Mouse (Mus musculus) limb, embryonic 15.5 days (tissue): ENCODE results near the gene Pcgf5. TPM values are rescaled to one million over a fixed set of nuclear protein-coding genes. Genes with fewer than 3 reads are reported as not detected.

Experiments used
- ATAC-seq: fragments of 200-750 bp; cut with Nextera tagmentation; 2 replicates; pipeline ENCODE4 v1.8.0; 2017; ENCODE audit warnings: low read depth, moderate TSS enrichment; ENCODE audit not compliant: insufficient number of reproducible peaks, low FRiP score, low TSS enrichment
- H3K27ac ChIP-seq: fragments of 300-500 bp; sonication (generic); 2 replicates; pipeline ENCODE4 v1.5.1; 2015; ENCODE audit warnings: moderate library complexity, mild to moderate bottlenecking, inconsistent platforms
- H3K27me3 ChIP-seq: fragments of 300-500 bp; sonication (generic); 2 replicates; pipeline ENCODE4 v1.6.1; 2015; ENCODE audit warnings: inconsistent platforms
- H3K36me3 ChIP-seq: fragments of 300-500 bp; sonication (generic); 2 replicates; pipeline ENCODE4 v1.6.1; 2015; ENCODE audit warnings: inconsistent platforms
- H3K4me1 ChIP-seq: fragments of 300-500 bp; sonication (generic); 2 replicates; pipeline ENCODE4 v1.6.1; 2015; ENCODE audit warnings: inconsistent platforms
- H3K4me2 ChIP-seq: fragments of 300-500 bp; sonication (generic); 2 replicates; pipeline ENCODE4 v1.6.1; 2015; ENCODE audit warnings: mild to moderate bottlenecking, inconsistent platforms
- H3K4me3 ChIP-seq: fragments of 300-500 bp; sonication (generic); 2 replicates; pipeline ENCODE4 v1.5.1; 2015; ENCODE audit warnings: mild to moderate bottlenecking, inconsistent platforms
- H3K9ac ChIP-seq: fragments of 300-500 bp; sonication (generic); 2 replicates; pipeline ENCODE4 v1.6.1; 2015; ENCODE audit warnings: inconsistent platforms
- H3K9me3 ChIP-seq: fragments of 300-500 bp; sonication (generic); 2 replicates; pipeline ENCODE4 v1.6.1; 2016; ENCODE audit warnings: inconsistent platforms
- WGBS: fragments of 180-500 bp; shearing (Covaris S2); methylation state at CpG from one replicate; pipeline ENCODE4 v1.1.7; 2015; 5-methylcytosine and 5-hydroxymethylcytosine counted together
- polyA plus RNA-seq: library from polyadenylated mRNA; unstranded; fragments of >200 nt; fragmentation: Nextera tagmentation; extraction: Ambion mirVana; gene quantifications from 2 replicates; pipeline ENCODE4 v1.2.1, GENCODE M21; 2015

Gene Pcgf5
- polyA plus RNA-seq, 1 experiment from 2014 or later, result 8.5 TPM

- no peak for ATAC-seq
- WGBS, result 90% methylated on average over 9 of the region's 9 CpGs
- H3K4me3 ChIP-seq, result no peak overlapping the region
- H3K27ac ChIP-seq, result no peak overlapping the region
- no peaks in the 10 kb centered on the region for H3K9me3 ChIP-seq
- no peak overlapping the region for H3K4me2 ChIP-seq
- H3K27me3 ChIP-seq, result peaks cover 44% of the 10 kb centered on the region
- H3K9ac ChIP-seq, result no peak overlapping the region
- H3K4me1 ChIP-seq, result peaks cover 10% of the 10 kb centered on the region; the same call in 1 of the 2 replicates
- no peaks in the 10 kb centered on the region for H3K36me3 ChIP-seq
Observed at GRCm38 (mm10) chr19:36350870-36351269, 2.8 kb downstream of the Pcgf5 start.

DNA sequence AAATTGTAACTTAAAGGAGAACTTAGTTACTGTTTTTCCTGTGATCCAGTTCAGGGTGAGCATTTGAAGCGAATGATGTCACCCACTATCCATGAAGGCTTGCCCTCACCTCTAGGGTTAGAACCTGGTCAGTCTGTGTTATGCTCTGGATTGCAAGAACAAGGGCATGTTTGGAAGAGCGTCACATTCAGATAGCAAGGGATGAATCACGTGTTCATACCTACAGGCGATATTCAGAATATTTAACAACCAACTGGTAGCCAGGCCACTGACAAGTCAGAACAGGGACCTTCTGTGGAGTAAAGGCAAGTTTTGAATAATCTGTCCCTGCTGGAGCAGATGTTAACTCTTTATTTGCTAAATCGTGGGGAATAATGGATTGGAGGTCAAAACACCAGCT, 14.4 kb downstream of the Pcgf5 start:
- H3K36me3 ChIP-seq, result no peaks in the 10 kb centered on the region
- no peak overlapping the region for H3K27ac ChIP-seq
- no peaks in the 10 kb centered on the region for H3K27me3 ChIP-seq
- ATAC-seq, result no peak
- H3K9ac ChIP-seq, result no peak overlapping the region
- H3K4me3 ChIP-seq, result no peak overlapping the region
- H3K9me3 ChIP-seq, result no peaks in the 10 kb centered on the region
- WGBS, result 73% methylated on average over 5 of the region's 5 CpGs
- no peak overlapping the region for H3K4me2 ChIP-seq
- H3K4me1 ChIP-seq, result no peaks in the 10 kb centered on the region

DNA sequence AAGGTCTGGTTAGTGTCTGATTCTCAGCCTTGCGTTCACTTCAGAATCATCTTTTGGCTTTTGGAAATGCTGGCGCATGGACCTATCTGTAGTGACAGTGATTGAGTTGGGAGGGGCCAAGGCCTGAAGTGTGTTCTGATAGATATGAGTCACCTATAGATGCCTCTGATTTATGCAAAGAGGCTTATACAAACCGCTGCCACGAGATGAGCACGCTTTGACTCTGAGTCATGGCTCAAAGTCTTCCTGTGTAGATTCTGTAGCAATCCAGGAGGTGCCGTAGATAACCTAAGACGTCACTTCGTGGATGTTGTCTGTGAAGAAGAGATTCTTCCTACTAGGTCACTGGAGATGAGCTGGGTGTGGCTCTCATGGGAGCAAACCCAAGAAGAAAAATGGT, 16.6 kb downstream of the Pcgf5 start:
- Histone ChIP-seq H3K9me3 (no peaks in the 10 kb centered on the region), H3K9ac (no peak overlapping the region), H3K27me3 (no peaks in the 10 kb centered on the region), H3K4me1 (no peaks in the 10 kb centered on the region), H3K4me2 (no peak overlapping the region), H3K4me3 (no peak overlapping the region), H3K27ac (no peak overlapping the region), H3K36me3 (no peaks in the 10 kb centered on the region)
- no peak for ATAC-seq
- 78% methylated on average over 8 of the region's 8 CpGs for WGBS

- ATAC-seq, result no peak
- WGBS, result 72% methylated on average over 10 of the region's 10 CpGs
- H3K36me3 ChIP-seq, result no peaks in the 10 kb centered on the region
- H3K4me1 ChIP-seq, result no peaks in the 10 kb centered on the region
- no peaks in the 10 kb centered on the region for H3K27me3 ChIP-seq
- no peak overlapping the region for H3K27ac ChIP-seq
- no peak overlapping the region for H3K4me3 ChIP-seq
- H3K4me2 ChIP-seq, result no peak overlapping the region
- no peak overlapping the region for H3K9ac ChIP-seq
- H3K9me3 ChIP-seq, result no peaks in the 10 kb centered on the region
Observed at GRCm38 (mm10) chr19:36371478-36371877, 23.4 kb downstream of the Pcgf5 start.

DNA sequence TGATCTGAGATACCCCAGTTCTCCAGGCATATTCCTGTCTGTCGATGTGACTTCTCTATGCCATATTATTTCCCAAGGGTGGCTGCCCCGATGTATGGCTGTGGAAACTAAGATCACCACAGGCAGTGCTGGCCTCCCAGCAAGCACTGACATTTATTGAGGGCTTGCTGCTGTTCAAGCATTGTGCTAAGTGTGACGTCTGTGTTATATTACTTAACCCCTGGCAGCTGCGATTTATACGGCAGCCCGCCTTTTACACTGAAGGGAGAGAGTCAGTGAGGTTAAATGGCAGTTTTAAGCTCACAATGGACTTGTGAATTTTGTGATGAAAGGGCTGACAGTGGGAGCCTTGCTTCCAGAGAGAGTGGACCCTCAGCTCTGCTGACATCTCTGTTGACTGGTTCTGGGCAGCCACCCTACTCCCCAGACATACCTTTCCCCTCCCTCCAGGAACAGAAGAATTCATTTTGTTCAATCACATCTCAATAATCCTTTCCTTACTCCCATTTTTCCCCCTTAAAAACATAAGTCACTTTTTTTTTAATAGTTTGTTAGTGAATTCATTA, 25.0 kb downstream of the Pcgf5 start:
- no peak overlapping the region for H3K9ac ChIP-seq
- no peak overlapping the region for H3K27ac ChIP-seq
- H3K27me3 ChIP-seq, result 0 out of 2 replicates have a peak, but pooled peaks cover 1% of the 10 kb centered on the region
- no peaks in the 10 kb centered on the region for H3K9me3 ChIP-seq
- H3K4me1 ChIP-seq, result no peaks in the 10 kb centered on the region
- ATAC-seq, result no peak
- H3K4me3 ChIP-seq, result no peak overlapping the region
- WGBS, result 31% methylated on average over 6 of the region's 6 CpGs
- no peak overlapping the region for H3K4me2 ChIP-seq
- no peaks in the 10 kb centered on the region for H3K36me3 ChIP-seq

DNA sequence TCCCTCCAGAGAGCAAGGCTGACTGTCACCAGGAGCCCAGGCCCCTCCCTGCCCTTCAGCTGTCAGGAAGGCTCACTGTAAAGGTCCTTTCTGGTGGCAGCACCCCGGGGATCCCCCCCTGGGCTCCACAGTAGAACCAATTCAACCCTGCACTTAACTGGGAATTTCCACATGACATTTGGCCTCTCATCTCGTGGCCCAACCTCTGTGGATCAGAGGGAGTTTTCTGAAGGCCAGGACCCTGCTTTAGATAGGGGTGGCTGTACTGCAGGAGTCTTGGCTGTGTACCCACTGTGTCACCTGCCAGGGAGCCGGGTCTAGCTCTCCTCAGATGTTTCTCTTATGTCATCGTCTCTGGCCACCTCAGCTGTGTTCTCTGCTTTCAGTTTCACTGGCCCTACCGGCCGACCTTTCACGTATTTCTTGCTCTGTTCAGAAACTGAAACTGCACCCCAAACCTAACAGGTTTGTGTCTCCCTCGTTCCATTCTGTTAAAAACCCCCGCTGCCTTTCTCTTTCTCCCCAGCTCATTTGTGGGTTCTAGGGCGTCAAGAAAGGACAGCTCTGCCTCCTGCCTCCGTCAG, 27.2 kb downstream of the Pcgf5 start:
- Histone ChIP-seq H3K4me2 (no peak overlapping the region), H3K36me3 (no peaks in the 10 kb centered on the region), H3K4me1 (no peaks in the 10 kb centered on the region), H3K9ac (no peak overlapping the region), H3K4me3 (no peak overlapping the region), H3K27ac (no peak overlapping the region), H3K9me3 (no peaks in the 10 kb centered on the region), H3K27me3 (0 out of 2 replicates have a peak, but pooled peaks cover 3% of the 10 kb centered on the region)
- 77% methylated on average over 11 of the region's 11 CpGs for WGBS
- ATAC-seq, result no peak

- Histone ChIP-seq H3K27ac (no peak overlapping the region), H3K9me3 (no peaks in the 10 kb centered on the region), H3K9ac (no peak overlapping the region), H3K36me3 (no peaks in the 10 kb centered on the region), H3K4me3 (no peak overlapping the region), H3K4me2 (no peak overlapping the region), H3K4me1 (no peaks in the 10 kb centered on the region), H3K27me3 (0 out of 2 replicates have a peak, but pooled peaks cover 3% of the 10 kb centered on the region)
- WGBS, result 84% methylated on average over 7 of the region's 7 CpGs
- no peak for ATAC-seq
Observed at GRCm38 (mm10) chr19:36377729-36378128, 29.6 kb downstream of the Pcgf5 start.

DNA sequence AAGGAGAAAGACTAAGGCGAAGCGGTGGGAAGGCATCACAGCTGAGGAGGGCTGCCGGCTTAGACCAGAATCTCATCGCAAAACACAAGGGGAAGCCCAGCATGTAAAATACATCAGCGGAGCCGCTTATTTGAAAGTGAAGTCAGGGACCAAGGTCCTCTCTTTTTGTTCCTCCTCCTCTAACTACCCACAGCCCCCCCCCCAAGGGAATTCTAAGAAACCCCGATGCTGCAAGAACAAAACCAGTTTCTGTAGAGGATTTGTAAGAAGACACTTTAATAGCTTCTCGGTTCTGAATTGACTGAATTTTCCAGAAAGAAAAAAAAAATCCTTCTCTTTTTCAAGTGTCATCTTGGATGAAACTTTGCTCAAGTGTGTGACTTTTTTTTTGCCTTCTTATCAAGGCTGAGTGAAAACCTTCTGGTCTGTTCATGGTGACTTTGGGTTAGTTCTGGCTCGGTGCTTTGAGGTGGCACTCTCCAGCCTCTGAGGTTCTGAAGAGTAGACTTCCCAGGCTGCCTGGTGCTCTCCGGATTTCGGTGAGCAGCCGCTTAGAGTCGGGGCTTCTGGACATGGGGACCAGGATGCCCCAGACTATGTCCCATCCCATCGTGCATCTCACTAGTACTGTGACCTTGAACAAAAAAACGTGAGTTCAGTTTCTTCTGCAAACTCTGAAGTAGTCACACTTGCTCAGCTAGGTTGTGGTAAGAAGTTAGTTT, 30.6 kb downstream of the Pcgf5 start:
- Histone ChIP-seq H3K27me3 (0 out of 2 replicates have a peak, but pooled peaks cover 3% of the 10 kb centered on the region), H3K4me1 (no peaks in the 10 kb centered on the region), H3K27ac (no peak overlapping the region), H3K9ac (no peak overlapping the region), H3K36me3 (no peaks in the 10 kb centered on the region), H3K4me3 (no peak overlapping the region), H3K9me3 (no peaks in the 10 kb centered on the region), H3K4me2 (no peak overlapping the region)
- 65% methylated on average over 15 of the region's 15 CpGs for WGBS
- ATAC-seq, result no peak

GRCm38 (mm10) chr19:36382901-36383300, 34.8 kb downstream of the Pcgf5 start:
- WGBS, result 81% methylated on average over 3 of the region's 3 CpGs
- no peak for ATAC-seq
- H3K27ac ChIP-seq, result no peak overlapping the region

DNA sequence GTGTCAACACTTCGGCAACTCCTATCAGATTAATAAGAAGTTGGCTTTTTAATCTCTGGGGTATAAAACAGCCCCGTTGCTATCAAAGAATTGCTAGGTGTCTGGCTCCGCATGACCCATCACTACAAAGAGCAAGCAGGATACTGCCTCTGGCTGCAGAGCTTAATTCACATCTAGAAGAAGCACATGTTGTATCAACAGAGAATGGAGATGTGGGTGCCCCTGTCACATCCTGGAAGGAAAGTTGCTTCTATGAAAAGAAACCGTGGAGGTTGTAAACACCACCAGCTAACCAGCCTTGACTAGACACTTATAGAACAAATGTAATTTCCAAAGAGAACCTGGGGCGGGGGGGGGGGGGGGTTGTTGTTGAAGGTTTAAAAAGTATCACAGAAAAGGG, 35.9 kb downstream of the Pcgf5 start:
- no peak overlapping the region for H3K4me2 ChIP-seq
- no peaks in the 10 kb centered on the region for H3K4me1 ChIP-seq
- no peak for ATAC-seq
- H3K27ac ChIP-seq, result no peak overlapping the region
- no peaks in the 10 kb centered on the region for H3K9me3 ChIP-seq
- H3K27me3 ChIP-seq, result no peaks in the 10 kb centered on the region
- no peak overlapping the region for H3K4me3 ChIP-seq
- no peaks in the 10 kb centered on the region for H3K36me3 ChIP-seq
- WGBS, result 73% methylated on average over 5 of the region's 5 CpGs
- no peak overlapping the region for H3K9ac ChIP-seq

More at GRCm38 (mm10) chr19:36382901-36383300, 34.8 kb downstream of the Pcgf5 start:
- Histone ChIP-seq H3K4me1 (no peaks in the 10 kb centered on the region), H3K27me3 (0 out of 2 replicates have a peak, but pooled peaks cover 3% of the 10 kb centered on the region), H3K4me3 (no peak overlapping the region), H3K9me3 (no peaks in the 10 kb centered on the region), H3K9ac (no peak overlapping the region), H3K36me3 (no peaks in the 10 kb centered on the region), H3K4me2 (no peak overlapping the region)

DNA sequence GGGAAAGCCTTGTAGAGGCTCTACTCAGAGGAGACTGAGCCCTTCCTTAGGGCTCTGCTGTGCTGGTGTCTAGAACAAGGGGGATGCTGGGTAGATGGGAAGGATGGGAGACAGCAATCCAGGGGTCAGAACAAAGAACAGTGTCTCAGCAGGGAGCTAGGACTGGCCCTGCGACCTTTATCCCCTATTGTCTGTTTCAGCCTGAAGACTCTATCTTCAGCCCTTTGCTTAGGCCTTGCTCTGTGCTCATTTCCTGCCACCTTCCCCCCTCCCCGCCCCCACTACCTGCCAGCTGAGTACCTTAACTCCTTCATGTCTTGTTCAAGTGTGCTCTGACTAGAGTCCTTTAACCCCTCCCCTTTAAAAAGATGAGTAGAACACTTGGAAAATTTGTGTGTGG, 36.3 kb downstream of the Pcgf5 start:
- H3K9me3 ChIP-seq, result no peaks in the 10 kb centered on the region
- no peak overlapping the region for H3K4me3 ChIP-seq
- H3K27ac ChIP-seq, result no peak overlapping the region
- no peak overlapping the region for H3K4me2 ChIP-seq
- WGBS, result 22% methylated on average over 2 of the region's 2 CpGs
- no peaks in the 10 kb centered on the region for H3K36me3 ChIP-seq
- H3K4me1 ChIP-seq, result no peaks in the 10 kb centered on the region
- no peak for ATAC-seq
- H3K9ac ChIP-seq, result no peak overlapping the region
- no peaks in the 10 kb centered on the region for H3K27me3 ChIP-seq

DNA sequence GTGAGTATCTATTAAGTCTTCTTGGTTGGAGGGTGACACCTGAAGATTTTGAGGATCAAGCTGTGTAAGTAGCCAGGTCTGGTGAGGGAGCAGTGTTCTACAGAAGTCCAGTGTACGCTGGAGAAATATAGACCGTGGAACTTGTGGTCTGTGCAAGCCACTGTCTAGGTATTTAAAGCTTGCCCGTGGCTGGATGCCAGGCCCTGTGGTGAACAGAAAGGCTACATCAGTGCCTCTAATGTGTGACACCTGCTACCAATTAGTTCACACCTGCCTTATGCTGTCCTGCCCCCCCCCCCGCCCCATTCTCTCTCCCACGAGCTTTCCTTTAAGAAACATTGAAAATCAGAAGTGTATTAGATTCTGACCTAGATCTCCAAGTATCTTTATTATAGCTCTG, 40.4 kb downstream of the Pcgf5 start:
- H3K36me3 ChIP-seq, result no peaks in the 10 kb centered on the region
- no peaks in the 10 kb centered on the region for H3K9me3 ChIP-seq
- no peak overlapping the region for H3K27ac ChIP-seq
- 28% methylated on average over 5 of the region's 5 CpGs for WGBS
- H3K9ac ChIP-seq, result no peak overlapping the region
- no peak for ATAC-seq
- H3K4me1 ChIP-seq, result no peaks in the 10 kb centered on the region
- no peak overlapping the region for H3K4me3 ChIP-seq
- no peak overlapping the region for H3K4me2 ChIP-seq
- no peaks in the 10 kb centered on the region for H3K27me3 ChIP-seq
